Mouse (Mus musculus): ENCODE data around the gene Bbs9. TPM values are rescaled to one million over a fixed set of nuclear protein-coding genes. Genes with fewer than 3 reads are reported as not detected.
"Not testable (repeated sequence)": the region's sequence is repeated elsewhere in the genome, so short reads cannot be mapped to it uniquely, and the experiment has no call there.

Bbs9 gene
- total RNA-seq, 2 experiments from 2014 or later, result 21.0 to 26.6 TPM

DNA sequence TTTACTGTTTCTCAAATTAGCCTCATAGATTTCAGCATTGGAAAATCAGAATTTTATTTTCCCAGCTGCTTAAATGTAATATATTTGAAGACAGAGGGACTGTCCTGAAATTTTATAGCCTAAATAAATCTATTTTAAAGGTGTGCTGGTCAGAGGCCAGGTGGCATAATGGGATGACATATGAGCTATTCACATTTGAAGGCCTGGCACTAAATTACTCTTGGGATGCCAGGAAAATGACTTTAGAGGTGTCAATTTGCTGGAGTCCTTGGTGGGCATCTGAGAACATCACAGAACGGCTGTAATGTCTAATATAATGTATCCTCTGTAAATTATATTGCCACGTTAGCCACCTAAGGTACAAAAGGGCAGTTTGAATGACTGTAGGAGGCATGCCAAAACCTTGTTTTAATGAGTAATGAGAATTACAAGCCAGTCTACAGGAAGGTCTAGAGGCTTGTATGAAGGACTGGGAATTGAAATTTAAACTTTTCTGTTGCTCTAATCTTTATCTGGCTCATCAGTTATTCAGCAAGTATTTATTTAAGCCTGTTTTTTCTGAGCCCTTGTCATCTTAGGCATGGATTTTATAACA is 351.8 kb downstream of the Bbs9 start:
- no peak for TF ChIP-seq CTCF (conservative IDR thresholded peaks at IDR 0.05)
- Histone ChIP-seq H3K4me3 (no peak overlapping the region), H3K27ac (no peak overlapping the region)
- no peak for DNase-seq (ENCODE audit: low spot score in 2 of 2)

DNA sequence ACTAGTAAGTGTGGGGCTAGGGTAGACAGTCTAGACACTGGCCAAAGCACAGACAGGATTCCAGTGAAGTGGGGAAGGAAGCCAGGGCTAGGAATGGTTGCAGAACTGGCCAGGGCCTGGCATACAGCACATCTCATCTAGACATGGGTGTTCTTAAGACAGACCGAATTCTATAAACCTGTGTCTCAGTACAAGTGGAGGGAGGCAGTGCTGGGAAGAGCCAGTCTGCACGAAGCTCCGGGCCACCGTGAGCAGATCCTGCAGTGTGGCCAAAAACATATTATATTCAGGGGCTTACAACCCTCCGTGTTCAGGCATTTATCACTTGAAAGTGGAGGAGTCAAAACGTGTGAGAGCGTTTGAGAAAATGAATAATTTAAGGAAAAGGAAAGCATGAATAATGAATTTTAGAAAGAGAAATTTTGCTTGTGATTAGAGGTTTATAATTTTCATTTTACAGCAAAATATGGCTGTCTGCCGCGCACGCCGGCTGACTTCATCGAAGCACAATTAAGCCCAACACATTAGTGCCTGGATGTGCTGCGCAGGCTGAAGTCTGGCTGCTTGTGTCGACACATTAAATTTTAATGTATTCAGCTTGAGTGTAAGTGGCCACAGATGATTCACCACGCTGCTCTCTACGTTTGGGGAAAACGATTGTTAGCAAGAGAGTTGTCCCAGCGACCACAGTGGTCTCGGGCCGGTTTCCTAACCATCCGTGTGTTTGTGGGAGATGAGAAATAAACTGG is 353.9 kb downstream of the Bbs9 start:
- no peak for DNase-seq (ENCODE audit: low spot score in 2 of 2)
- H3K27ac ChIP-seq, result no peak overlapping the region
- peak overlapping the region; percentile 11; the same call in 1 of the 2 replicates for H3K4me3 ChIP-seq
- no peak for TF ChIP-seq CTCF (conservative IDR thresholded peaks at IDR 0.05)

DNA sequence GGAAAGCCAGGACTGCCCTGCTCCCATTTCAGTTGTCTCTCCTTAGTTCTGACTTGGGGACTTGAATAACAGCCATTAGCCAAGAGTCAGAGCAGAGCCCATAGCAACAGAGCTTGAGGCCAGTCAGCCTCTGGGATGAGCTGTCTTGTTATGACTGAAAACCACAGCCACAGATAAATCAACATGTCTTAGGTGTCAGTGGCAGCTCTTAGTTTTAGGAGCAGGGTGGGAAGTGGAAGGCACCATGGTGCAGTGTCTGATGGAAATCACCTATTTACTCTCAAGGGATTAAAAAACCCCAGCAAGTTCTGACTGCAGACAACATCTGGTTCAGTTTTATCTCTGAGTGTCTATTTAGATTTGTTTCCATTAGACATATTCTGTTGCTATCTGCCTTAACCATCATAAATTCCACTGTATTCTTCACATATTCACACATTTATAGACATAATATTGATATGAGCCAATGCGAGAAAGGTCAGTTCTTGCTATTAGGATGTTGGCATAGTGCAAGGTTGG is 359.5 kb downstream of the Bbs9 start:
- Histone ChIP-seq H3K27ac (no peak overlapping the region), H3K4me3 (no peak overlapping the region)
- no peak for DNase-seq (ENCODE audit: low spot score in 2 of 2)
- no peak for TF ChIP-seq CTCF (conservative IDR thresholded peaks at IDR 0.05)

DNA sequence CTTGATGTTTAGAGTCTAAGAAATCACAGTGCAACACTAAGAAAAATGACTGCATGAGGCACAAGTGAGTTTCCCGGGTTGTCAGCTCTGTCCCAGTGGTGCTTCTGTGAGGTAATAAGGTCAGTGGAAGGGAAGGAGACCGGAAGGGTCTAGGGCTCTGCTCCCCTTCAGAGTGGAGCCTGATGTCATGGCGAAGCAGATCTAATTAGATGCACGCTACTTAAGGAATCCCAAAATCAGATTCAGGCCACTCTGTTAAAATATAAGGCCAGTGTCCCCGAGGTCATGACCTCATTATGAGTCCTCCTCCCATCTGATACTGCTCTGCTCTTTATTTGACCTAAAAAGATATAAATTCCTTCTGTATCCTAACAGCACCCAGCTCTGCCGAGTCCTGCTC is 361.5 kb downstream of the Bbs9 start:
- Histone ChIP-seq H3K4me3 (no peak overlapping the region), H3K27ac (no peak overlapping the region)
- TF ChIP-seq CTCF (conservative IDR thresholded peaks at IDR 0.05), result no peak
- DNase-seq (ENCODE audit: low spot score in 2 of 2), result no peak

GRCm38 (mm10) chr9:22837702-22838210 is 362.2 kb downstream of the Bbs9 start:
- DNase-seq (ENCODE audit: low spot score in 2 of 2), result no peak
- H3K27ac ChIP-seq, result no peak overlapping the region
- H3K4me3 ChIP-seq, result no peak overlapping the region
- TF ChIP-seq CTCF (conservative IDR thresholded peaks at IDR 0.05), result no peak

DNA sequence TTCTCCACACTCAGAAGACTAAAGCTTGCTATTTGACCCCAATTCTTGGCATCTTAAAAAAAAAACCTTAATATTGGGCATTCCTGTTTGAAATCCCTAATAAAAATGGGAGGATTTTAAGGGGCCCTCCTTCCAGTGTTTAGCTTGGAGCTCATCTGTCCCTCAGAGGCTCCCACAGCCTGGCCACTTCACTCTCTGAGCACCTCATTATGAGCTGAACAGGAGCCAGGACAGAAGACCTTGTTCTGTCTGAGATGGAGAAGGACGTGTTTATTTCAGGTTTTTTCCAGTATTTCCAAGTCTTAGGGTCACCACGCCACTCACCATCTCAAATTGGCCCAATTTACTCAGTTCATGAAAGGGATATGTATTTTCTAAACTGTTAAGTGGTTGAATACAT is 370.5 kb downstream of the Bbs9 start:
- H3K27ac ChIP-seq, result no peak overlapping the region
- H3K4me3 ChIP-seq, result no peak overlapping the region
- no peak for TF ChIP-seq CTCF (conservative IDR thresholded peaks at IDR 0.05)
- DNase-seq (ENCODE audit: low spot score in 2 of 2), result no peak

DNA sequence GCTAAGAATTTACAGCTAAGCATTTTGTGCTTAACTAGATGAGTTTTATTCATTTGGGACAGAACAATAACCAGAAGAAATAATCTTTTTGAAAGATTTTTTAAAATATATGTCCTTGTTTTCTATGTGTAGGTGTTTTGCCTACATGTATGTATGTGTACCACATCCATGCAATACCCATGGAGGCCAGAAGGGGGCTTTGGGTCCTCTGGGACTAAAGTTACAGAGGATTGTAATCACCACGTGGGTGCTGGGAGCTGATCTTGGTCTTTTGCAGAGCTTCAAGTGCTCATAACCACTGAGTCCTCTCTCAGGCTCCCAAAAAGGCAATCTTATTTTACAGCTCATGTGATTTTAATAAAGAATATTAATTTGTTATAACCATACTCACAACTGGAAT is 371.3 kb downstream of the Bbs9 start:
- TF ChIP-seq CTCF (conservative IDR thresholded peaks at IDR 0.05), result peak; percentile 20; the same call in 1 of the 2 replicates
- Histone ChIP-seq H3K27ac (no peak overlapping the region), H3K4me3 (no peak overlapping the region)
- DNase-seq (ENCODE audit: low spot score in 2 of 2), result no peak

- TF ChIP-seq CTCF (conservative IDR thresholded peaks at IDR 0.05), result no peak
- Histone ChIP-seq H3K4me3 (no peak overlapping the region), H3K27ac (no peak overlapping the region)
- no peak for DNase-seq (ENCODE audit: low spot score in 2 of 2)
Measured at GRCm38 (mm10) chr9:22848800-22849199, 373.3 kb downstream of the Bbs9 start.

DNA sequence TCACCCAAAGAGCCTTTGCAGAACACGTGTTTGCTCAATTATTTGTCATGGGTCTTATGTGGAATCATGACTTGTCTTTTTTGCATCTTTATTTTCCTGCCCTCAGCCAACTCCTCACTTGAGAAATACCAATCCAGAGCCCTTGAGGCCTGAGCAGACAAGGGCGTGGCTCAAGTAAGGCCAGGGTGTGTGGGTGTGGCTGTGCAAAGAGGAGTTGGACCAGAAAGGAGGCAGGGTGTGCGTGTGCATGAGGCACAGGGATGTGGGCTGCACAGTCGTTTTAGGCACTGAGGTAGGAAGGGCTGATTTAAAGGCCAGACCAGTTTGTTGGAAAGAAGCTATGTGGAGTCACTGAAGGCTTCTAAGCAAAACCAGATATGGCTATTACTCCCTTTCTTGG is 373.7 kb downstream of the Bbs9 start:
- no peak overlapping the region for H3K27ac ChIP-seq
- DNase-seq (ENCODE audit: low spot score in 2 of 2), result no peak
- no peak overlapping the region for H3K4me3 ChIP-seq
- no peak for TF ChIP-seq CTCF (conservative IDR thresholded peaks at IDR 0.05)

DNA sequence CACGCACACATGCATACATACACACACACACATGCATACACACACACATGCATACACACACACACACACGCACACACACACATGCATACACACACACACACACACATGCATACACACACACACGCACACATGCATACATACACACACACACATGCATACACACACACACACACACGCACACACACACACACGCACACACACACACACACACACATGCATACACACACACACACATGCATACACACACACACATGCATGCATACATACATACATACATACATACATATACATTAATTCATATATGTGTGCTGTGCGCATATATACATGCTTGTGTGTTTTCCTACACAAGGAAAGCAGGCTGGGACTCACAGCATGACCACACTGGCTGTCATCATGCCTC is 393.6 kb downstream of the Bbs9 start:
- H3K4me3 ChIP-seq; H3K27ac ChIP-seq; DNase-seq (ENCODE audit: low spot score in 2 of 2): not testable (repeated sequence)

- H3K4me3 ChIP-seq, result no peak overlapping the region
- H3K27ac ChIP-seq, result no peak overlapping the region
- TF ChIP-seq CTCF (conservative IDR thresholded peaks at IDR 0.05), result no peak
- DNase-seq (ENCODE audit: low spot score in 2 of 2), result no peak
Measured at GRCm38 (mm10) chr9:22870661-22871060, 395.1 kb downstream of the Bbs9 start.

- no peak for TF ChIP-seq CTCF (conservative IDR thresholded peaks at IDR 0.05)
- DNase-seq (ENCODE audit: low spot score in 2 of 2), result no peak
- H3K4me3 ChIP-seq, result no peak overlapping the region
- no peak overlapping the region for H3K27ac ChIP-seq
Measured at GRCm38 (mm10) chr9:22875231-22875630, 399.7 kb downstream of the Bbs9 start.

DNA sequence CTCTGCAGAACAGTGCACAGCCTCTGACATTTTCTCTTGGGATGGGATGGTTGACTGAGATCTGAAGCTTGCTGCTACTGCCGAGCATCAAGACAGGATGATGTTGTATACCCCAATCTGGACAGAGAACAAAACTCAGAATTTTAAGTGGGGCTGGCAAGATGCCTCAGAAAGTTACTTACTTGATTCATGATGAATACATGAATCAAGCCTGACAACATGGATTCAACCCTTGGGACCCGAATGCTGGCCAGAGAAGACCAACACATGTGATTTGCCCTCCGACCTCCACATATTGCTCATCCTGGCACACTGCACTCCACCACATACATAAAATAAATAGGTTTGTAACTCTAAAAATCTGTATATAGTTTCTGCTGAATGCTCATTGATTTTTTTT is 403.8 kb downstream of the Bbs9 start:
- H3K4me3 ChIP-seq, result no peak overlapping the region
- DNase-seq (ENCODE audit: low spot score in 2 of 2), result no peak
- no peak for TF ChIP-seq CTCF (conservative IDR thresholded peaks at IDR 0.05)
- H3K27ac ChIP-seq, result no peak overlapping the region

DNA sequence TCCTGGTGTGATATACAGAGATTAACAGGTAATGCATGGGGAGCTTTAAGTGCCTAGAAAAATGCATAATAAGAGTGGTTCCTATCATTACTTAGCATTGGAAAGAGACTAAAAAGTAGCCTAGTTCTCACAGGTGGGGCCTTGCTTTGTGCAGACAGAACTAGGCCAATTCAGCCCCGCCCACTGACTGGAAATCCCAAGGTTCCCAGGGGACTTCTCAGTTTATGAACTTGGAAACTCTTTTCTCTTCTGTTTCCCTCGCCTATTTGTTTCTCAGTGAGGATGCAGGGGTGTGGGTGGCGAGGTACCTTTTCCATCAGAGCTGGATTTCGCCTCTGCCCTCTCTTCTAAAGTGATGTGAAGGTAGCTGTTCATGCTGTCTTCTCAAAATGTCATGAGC is 410.8 kb downstream of the Bbs9 start:
- Histone ChIP-seq H3K27ac (no peak overlapping the region), H3K4me3 (no peak overlapping the region)
- TF ChIP-seq CTCF (conservative IDR thresholded peaks at IDR 0.05), result no peak
- DNase-seq (ENCODE audit: low spot score in 2 of 2), result no peak

Data from layer of hippocampus, adult 2 months (tissue).